Mouse (Mus musculus): Measurements from ENCODE around the gene Washc3.

Washc3 gene

GRCm38 (mm10) chr10:88200951-88201638 lies at the start of gene Washc3:
Gene Washc3 (plus strand): TSS chr10:88201093.
- DNase-seq (ENCODE audit: extremely low read depth, insufficient read length, low spot score): peak; percentile 83

GRCm38 (mm10) chr10:88151658-88152057 lies 49.2 kb upstream of the Washc3 start:
- DNase-seq (ENCODE audit: extremely low read depth, insufficient read length, low spot score): no peak

- DNase-seq (ENCODE audit: extremely low read depth, insufficient read length, low spot score): no peak
Observed at GRCm38 (mm10) chr10:88162096-88162495, 38.8 kb upstream of the Washc3 start.

GRCm38 (mm10) chr10:88162676-88163075 lies 38.2 kb upstream of the Washc3 start:
- DNase-seq (ENCODE audit: extremely low read depth, insufficient read length, low spot score): no peak

- DNase-seq (ENCODE audit: extremely low read depth, insufficient read length, low spot score): no peak
Observed at GRCm38 (mm10) chr10:88166158-88166557, 34.7 kb upstream of the Washc3 start.

GRCm38 (mm10) chr10:88167438-88168077 lies 33.3 kb upstream of the Washc3 start:
- no peak for DNase-seq (ENCODE audit: extremely low read depth, insufficient read length, low spot score)

- no peak for DNase-seq (ENCODE audit: extremely low read depth, insufficient read length, low spot score)
Observed at GRCm38 (mm10) chr10:88200541-88200940, 352 bp upstream of the Washc3 start.

- no peak for DNase-seq (ENCODE audit: extremely low read depth, insufficient read length, low spot score)
Observed at GRCm38 (mm10) chr10:88201650-88202049, 757 bp downstream of the Washc3 start.

GRCm38 (mm10) chr10:88202581-88202980 lies 1.7 kb downstream of the Washc3 start:
- no peak for DNase-seq (ENCODE audit: extremely low read depth, insufficient read length, low spot score)

GRCm38 (mm10) chr10:88203236-88203635 lies 2.3 kb downstream of the Washc3 start:
- DNase-seq (ENCODE audit: extremely low read depth, insufficient read length, low spot score): no peak

- DNase-seq (ENCODE audit: extremely low read depth, insufficient read length, low spot score): no peak
Observed at GRCm38 (mm10) chr10:88212644-88213043, 11.8 kb downstream of the Washc3 start.

GRCm38 (mm10) chr10:88214800-88215514 lies 14.1 kb downstream of the Washc3 start:
- no peak for DNase-seq (ENCODE audit: extremely low read depth, insufficient read length, low spot score)

- no peak for DNase-seq (ENCODE audit: extremely low read depth, insufficient read length, low spot score)
Observed at GRCm38 (mm10) chr10:88218161-88218560, 17.3 kb downstream of the Washc3 start.

GRCm38 (mm10) chr10:88221718-88222117 lies 20.8 kb downstream of the Washc3 start:
- DNase-seq (ENCODE audit: extremely low read depth, insufficient read length, low spot score): no peak

- DNase-seq (ENCODE audit: extremely low read depth, insufficient read length, low spot score): no peak
Observed at GRCm38 (mm10) chr10:88225421-88225820, 24.5 kb downstream of the Washc3 start.

- DNase-seq (ENCODE audit: extremely low read depth, insufficient read length, low spot score): no peak
Observed at GRCm38 (mm10) chr10:88227962-88228361, 27.1 kb downstream of the Washc3 start.

GRCm38 (mm10) chr10:88228521-88229017 lies 27.7 kb downstream of the Washc3 start:
- DNase-seq (ENCODE audit: extremely low read depth, insufficient read length, low spot score): no peak

GRCm38 (mm10) chr10:88231671-88232070 lies 30.8 kb downstream of the Washc3 start:
- no peak for DNase-seq (ENCODE audit: extremely low read depth, insufficient read length, low spot score)

GRCm38 (mm10) chr10:88232765-88233164 lies 31.9 kb downstream of the Washc3 start:
- DNase-seq (ENCODE audit: extremely low read depth, insufficient read length, low spot score): no peak

GRCm38 (mm10) chr10:88244681-88245080 lies 43.8 kb downstream of the Washc3 start:
- no peak for DNase-seq (ENCODE audit: extremely low read depth, insufficient read length, low spot score)

- no peak for DNase-seq (ENCODE audit: extremely low read depth, insufficient read length, low spot score)
Observed at GRCm38 (mm10) chr10:88250300-88250699, 49.4 kb downstream of the Washc3 start.
